Mouse (Mus musculus): ENCODE data around the gene Nf2.

- TF ChIP-seq POLR2A (IDR thresholded peaks at IDR 0.05; ENCODE audit: borderline replicate concordance, extremely low read depth, low read depth, low read length) (no peak), CTCF (IDR thresholded peaks at IDR 0.05; ENCODE audit: insufficient read depth, low read length) (no peak)
These were observed 79.5 kb downstream of the Nf2 start for GRCm38 (mm10) chr11:4769881-4770280.
